Mouse (Mus musculus): ENCODE results near the gene Bach1.

GRCm38 (mm10) chr16:87709971-87710370, 11.2 kb downstream of the Bach1 start:
- TF ChIP-seq GATA1 (IDR thresholded peaks at IDR 0.05; ENCODE audit: low read length) (no peak), TAL1 (IDR thresholded peaks at IDR 0.05; ENCODE audit: low read length) (no peak)
